Mouse (Mus musculus) neutrophil, adult 83 days (primary cell): ENCODE results near the gene Gm17093. TPM values are rescaled to one million over a fixed set of nuclear protein-coding genes. Genes with fewer than 3 reads are reported as not detected.

Source experiments
- total RNA-seq, 2 experiments: library from RNA; stranded (reverse); gene quantifications; one replicate each; pipeline ENCODE4 v1.2.4; 2023

Gm17093 gene
- not detected for total RNA-seq

GRCm38 (mm10) chr14:44517976-44518375 is at the start of gene Gm17093:
TSS of gene Gm17093 (plus strand) at chr14:44518276.

GRCm38 (mm10) chr14:44492163-44492562 is 25.9 kb upstream of the Gm17093 start, which contains the start of gene BC061237:
TSS of gene BC061237 (plus strand) at chr14:44492463.

Other genes with a start within 250 kb of the Gm17093 start
- not detected for gene Gm8220, start 232.7 kb upstream of the Gm17093 start, total RNA-seq
- gene Gm5930, start 179.7 kb upstream of the Gm17093 start, total RNA-seq: not detected
- not detected for gene Gm8229, start 152.9 kb upstream of the Gm17093 start, total RNA-seq
- not detected for gene Gm3371, start 107.6 kb upstream of the Gm17093 start, total RNA-seq
- gene Gm8232, start 84.6 kb upstream of the Gm17093 start, total RNA-seq: not detected
- gene BC061237, start 25.8 kb upstream of the Gm17093 start, total RNA-seq: not detected
- gene Gm8247, start 64.9 kb downstream of the Gm17093 start, total RNA-seq: not detected
- not detected for gene Gm5624, start 109.7 kb downstream of the Gm17093 start, total RNA-seq
- gene Gm8257, start 188.2 kb downstream of the Gm17093 start, total RNA-seq: not detected
- not detected for gene Gm8267, start 232.1 kb downstream of the Gm17093 start, total RNA-seq